Mouse (Mus musculus) neural tube, embryonic 10.5 days (tissue): ENCODE measurements at regions not wholly inside any gene's neighbourhood (a gene's known extent, or its start where the extent isn't known, plus 50 kb on each side); places are given as distances from the start of the nearest gene placed in this dataset.

ENCODE experiments used
- DNase-seq: peaks from one replicate; pipeline ENCODE4 v3.0.0-alpha.2; 2017; ENCODE audit warnings: low spot score; ENCODE audit errors: extremely low spot score

GRCm38 (mm10) chr15:51256681-51257080 is 2628.0 kb upstream of the Gm7489 start:
- DNase-seq, result no peak

- no peak for DNase-seq
Measured at GRCm38 (mm10) chr15:51264599-51265163, 2620.0 kb upstream of the Gm7489 start.

- DNase-seq, result no peak
Measured at GRCm38 (mm10) chr15:51265971-51266370, 2618.7 kb upstream of the Gm7489 start.

GRCm38 (mm10) chr15:51271632-51272312 is 2612.9 kb upstream of the Gm7489 start:
- no peak for DNase-seq

- DNase-seq, result no peak
Measured at GRCm38 (mm10) chr15:51285334-51285733, 2599.4 kb upstream of the Gm7489 start.

- no peak for DNase-seq
Measured at GRCm38 (mm10) chr15:51286352-51286751, 2598.4 kb upstream of the Gm7489 start.

- DNase-seq, result no peak
Measured at GRCm38 (mm10) chr15:51288911-51289432, 2595.7 kb upstream of the Gm7489 start.

GRCm38 (mm10) chr15:51289916-51290315 is 2594.8 kb upstream of the Gm7489 start:
- no peak for DNase-seq

- no peak for DNase-seq
Measured at GRCm38 (mm10) chr15:51291183-51291582, 2593.5 kb upstream of the Gm7489 start.

GRCm38 (mm10) chr15:51296841-51297240 is 2587.9 kb upstream of the Gm7489 start:
- DNase-seq, result no peak

GRCm38 (mm10) chr15:51318072-51318471 is 2566.6 kb upstream of the Gm7489 start:
- no peak for DNase-seq

GRCm38 (mm10) chr15:51318760-51319159 is 2565.9 kb upstream of the Gm7489 start:
- no peak for DNase-seq

- DNase-seq, result no peak
Measured at GRCm38 (mm10) chr15:51320366-51320894, 2564.3 kb upstream of the Gm7489 start.

GRCm38 (mm10) chr15:51323284-51323683 is 2561.4 kb upstream of the Gm7489 start:
- DNase-seq, result no peak

- no peak for DNase-seq
Measured at GRCm38 (mm10) chr15:51324211-51324610, 2560.5 kb upstream of the Gm7489 start.

- no peak for DNase-seq
Measured at GRCm38 (mm10) chr15:51327702-51328101, 2557.0 kb upstream of the Gm7489 start.

GRCm38 (mm10) chr15:51336441-51336840 is 2548.3 kb upstream of the Gm7489 start:
- DNase-seq, result no peak

GRCm38 (mm10) chr15:51346301-51346700 is 2538.4 kb upstream of the Gm7489 start:
- DNase-seq, result no peak

- DNase-seq, result no peak
Measured at GRCm38 (mm10) chr15:51363391-51363790, 2521.3 kb upstream of the Gm7489 start.

- DNase-seq, result no peak
Measured at GRCm38 (mm10) chr15:51371162-51371561, 2513.5 kb upstream of the Gm7489 start.

GRCm38 (mm10) chr15:51390383-51390782 is 2494.3 kb upstream of the Gm7489 start:
- no peak for DNase-seq

- DNase-seq, result no peak
Measured at GRCm38 (mm10) chr15:51391352-51391751, 2493.4 kb upstream of the Gm7489 start.
